Mouse (Mus musculus): ENCODE data around the gene Gucy2c. TPM values are rescaled to one million over a fixed set of nuclear protein-coding genes. Genes with fewer than 3 reads are reported as not detected.
"Not testable (repeated sequence)": the region's sequence is repeated elsewhere in the genome, so short reads cannot be mapped to it uniquely, and the experiment has no call there.

Gucy2c gene
- polyA plus RNA-seq, 1 experiment from 2014 or later, result 2.5 TPM

DNA sequence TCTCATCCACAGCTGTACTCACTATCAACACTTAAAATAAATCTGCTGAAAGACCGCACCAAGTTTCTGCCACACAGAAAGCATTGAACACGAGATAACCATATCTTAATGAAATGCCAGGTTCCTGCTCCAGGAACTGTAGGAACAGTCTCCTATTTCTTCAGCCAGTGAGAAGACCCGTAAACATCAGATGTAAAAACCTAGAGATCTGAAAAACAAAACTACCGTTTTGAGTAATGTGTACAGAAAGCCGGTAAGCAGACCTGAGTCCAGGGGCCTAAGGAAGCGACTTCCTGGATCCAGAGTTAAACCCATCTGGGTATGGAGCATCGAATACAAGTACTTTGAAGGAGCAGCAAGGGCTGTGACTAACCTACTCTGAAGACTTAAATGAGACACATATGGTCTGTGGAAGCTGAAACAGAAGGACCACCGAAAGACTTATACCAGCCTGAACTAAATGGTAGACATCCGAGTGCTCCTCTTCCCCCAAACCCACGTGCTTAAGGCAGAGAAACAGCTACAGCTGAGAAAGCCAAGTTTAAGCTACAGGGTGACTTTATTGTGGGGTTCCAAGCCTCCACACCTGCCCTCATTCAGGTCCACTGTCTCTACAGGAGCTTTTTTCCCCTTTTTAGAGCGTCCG, 21.7 kb upstream of the Gucy2c start:
- Histone ChIP-seq H3K4me1 (replicated peaks; ENCODE audit: control insufficient read depth, insufficient read depth) (no peaks in the 10 kb centered on the region), H3K27ac (replicated peaks) (peak overlapping the region; percentile 100), H3K4me3 (ENCODE audit: low read depth, low read length) (peak overlapping the region; percentile 80), H3K4me2 (replicated peaks; ENCODE audit: low read depth) (peak overlapping the region; percentile 96), H3K9ac (ENCODE audit: low read length) (peak overlapping the region; percentile 94), H3K9me3 (ENCODE audit: control insufficient read depth, low read length) (no peaks in the 10 kb centered on the region), H3K27me3 (ENCODE audit: control insufficient read depth, insufficient read depth, low read length) (no peaks in the 10 kb centered on the region), H3K36me3 (ENCODE audit: control insufficient read depth, insufficient read depth, low read length) (no peaks in the 10 kb centered on the region)
- 14% methylated on average over 12 of the region's 12 CpGs for WGBS
- no peak for TF ChIP-seq EP300 (optimal IDR thresholded peaks at IDR 0.05)
- TF ChIP-seq CTCF (IDR thresholded peaks at IDR 0.05; ENCODE audit: low read depth), result no peak
- ATAC-seq (ENCODE audit: low FRiP score, low TSS enrichment) (no peak), DNase-seq (ENCODE audit: low spot score) (no peak)

GRCm38 (mm10) chr6:136801274-136801673, 19.7 kb upstream of the Gucy2c start:
- H3K27me3 ChIP-seq (ENCODE audit: control insufficient read depth, insufficient read depth, low read length), result no peaks in the 10 kb centered on the region
- ATAC-seq (ENCODE audit: low FRiP score, low TSS enrichment) (no peak), DNase-seq (ENCODE audit: low spot score) (no peak)
- H3K9ac ChIP-seq (ENCODE audit: low read length), result no peak overlapping the region
- 60% methylated on average over 6 of the region's 6 CpGs for WGBS
- H3K9me3 ChIP-seq (ENCODE audit: control insufficient read depth, low read length), result no peaks in the 10 kb centered on the region
- no peak overlapping the region for H3K4me3 ChIP-seq (ENCODE audit: low read depth, low read length)
- no peak overlapping the region for H3K27ac ChIP-seq (replicated peaks)
- no peaks in the 10 kb centered on the region for H3K4me1 ChIP-seq (replicated peaks; ENCODE audit: control insufficient read depth, insufficient read depth)
- no peak overlapping the region for H3K4me2 ChIP-seq (replicated peaks; ENCODE audit: low read depth)
- no peak for TF ChIP-seq CTCF (IDR thresholded peaks at IDR 0.05; ENCODE audit: low read depth)
- TF ChIP-seq EP300 (optimal IDR thresholded peaks at IDR 0.05), result no peak
- no peaks in the 10 kb centered on the region for H3K36me3 ChIP-seq (ENCODE audit: control insufficient read depth, insufficient read depth, low read length)

- H3K27ac ChIP-seq (replicated peaks), result no peak overlapping the region
- no peak for ATAC-seq (ENCODE audit: low FRiP score, low TSS enrichment)
- no peaks in the 10 kb centered on the region for H3K9me3 ChIP-seq (ENCODE audit: control insufficient read depth, low read length)
- no peak for DNase-seq (ENCODE audit: low spot score)
- no peak overlapping the region for H3K9ac ChIP-seq (ENCODE audit: low read length)
- 87% methylated on average over 8 of the region's 8 CpGs for WGBS
- no peaks in the 10 kb centered on the region for H3K4me1 ChIP-seq (replicated peaks; ENCODE audit: control insufficient read depth, insufficient read depth)
- no peak overlapping the region for H3K4me3 ChIP-seq (ENCODE audit: low read depth, low read length)
- TF ChIP-seq CTCF (IDR thresholded peaks at IDR 0.05; ENCODE audit: low read depth), result no peak
- no peak for TF ChIP-seq EP300 (optimal IDR thresholded peaks at IDR 0.05)
- no peak overlapping the region for H3K4me2 ChIP-seq (replicated peaks; ENCODE audit: low read depth)
- H3K36me3 ChIP-seq (ENCODE audit: control insufficient read depth, insufficient read depth, low read length), result no peaks in the 10 kb centered on the region
- H3K27me3 ChIP-seq (ENCODE audit: control insufficient read depth, insufficient read depth, low read length), result no peaks in the 10 kb centered on the region
Measured at GRCm38 (mm10) chr6:136800710-136801109, 19.1 kb upstream of the Gucy2c start.

- not testable (repeated sequence) for H3K4me3 ChIP-seq (ENCODE audit: low read depth, low read length); DNase-seq (ENCODE audit: low spot score); H3K9ac ChIP-seq (ENCODE audit: low read length); H3K27ac ChIP-seq (replicated peaks); H3K9me3 ChIP-seq (ENCODE audit: control insufficient read depth, low read length); H3K36me3 ChIP-seq (ENCODE audit: control insufficient read depth, insufficient read depth, low read length); H3K4me1 ChIP-seq (replicated peaks; ENCODE audit: control insufficient read depth, insufficient read depth); H3K27me3 ChIP-seq (ENCODE audit: control insufficient read depth, insufficient read depth, low read length); H3K4me2 ChIP-seq (replicated peaks; ENCODE audit: low read depth)
- 78% methylated on average over 3 of the region's 3 CpGs for WGBS
- ATAC-seq (ENCODE audit: low FRiP score, low TSS enrichment), result 0 out of 2 replicates have a peak, but pooled peaks have one; percentile 24
Measured at GRCm38 (mm10) chr6:136797874-136798693, 16.5 kb upstream of the Gucy2c start.

- DNase-seq (ENCODE audit: low spot score), result no peak
- Histone ChIP-seq H3K27ac (replicated peaks) (no peak overlapping the region), H3K27me3 (ENCODE audit: control insufficient read depth, insufficient read depth, low read length) (no peaks in the 10 kb centered on the region), H3K4me2 (replicated peaks; ENCODE audit: low read depth) (no peak overlapping the region), H3K36me3 (ENCODE audit: control insufficient read depth, insufficient read depth, low read length) (no peaks in the 10 kb centered on the region), H3K9ac (ENCODE audit: low read length) (no peak overlapping the region), H3K4me1 (replicated peaks; ENCODE audit: control insufficient read depth, insufficient read depth) (no peaks in the 10 kb centered on the region), H3K9me3 (ENCODE audit: control insufficient read depth, low read length) (no peaks in the 10 kb centered on the region), H3K4me3 (ENCODE audit: low read depth, low read length) (no peak overlapping the region)
- ATAC-seq (ENCODE audit: low FRiP score, low TSS enrichment), result no peak
- no peak for TF ChIP-seq EP300 (optimal IDR thresholded peaks at IDR 0.05)
- no peak for TF ChIP-seq CTCF (IDR thresholded peaks at IDR 0.05; ENCODE audit: low read depth)
- WGBS, result 55% methylated on average over 6 of the region's 6 CpGs
Measured at GRCm38 (mm10) chr6:136795850-136796249, 14.3 kb upstream of the Gucy2c start.

- TF ChIP-seq EP300 (optimal IDR thresholded peaks at IDR 0.05) (no peak), CTCF (IDR thresholded peaks at IDR 0.05; ENCODE audit: low read depth) (no peak)
- 63% methylated on average over 1 of the region's 1 CpGs for WGBS
- ATAC-seq (ENCODE audit: low FRiP score, low TSS enrichment) (no peak), DNase-seq (ENCODE audit: low spot score) (no peak)
- Histone ChIP-seq H3K27me3 (ENCODE audit: control insufficient read depth, insufficient read depth, low read length) (no peaks in the 10 kb centered on the region), H3K9ac (ENCODE audit: low read length) (no peak overlapping the region), H3K27ac (replicated peaks) (no peak overlapping the region), H3K4me1 (replicated peaks; ENCODE audit: control insufficient read depth, insufficient read depth) (no peaks in the 10 kb centered on the region), H3K4me3 (ENCODE audit: low read depth, low read length) (no peak overlapping the region), H3K36me3 (ENCODE audit: control insufficient read depth, insufficient read depth, low read length) (no peaks in the 10 kb centered on the region), H3K4me2 (replicated peaks; ENCODE audit: low read depth) (no peak overlapping the region), H3K9me3 (ENCODE audit: control insufficient read depth, low read length) (no peaks in the 10 kb centered on the region)
Measured at GRCm38 (mm10) chr6:136795110-136795509, 13.5 kb upstream of the Gucy2c start.

Measured in stomach, postnatal 0 days (tissue).